Mouse (Mus musculus): ENCODE data around the gene Gm20388. TPM values are rescaled to one million over a fixed set of nuclear protein-coding genes. Genes with fewer than 3 reads are reported as not detected.

The Gm20388 gene
- total RNA-seq, 2 experiments from 2014 or later, result 8.8 TPM

DNA sequence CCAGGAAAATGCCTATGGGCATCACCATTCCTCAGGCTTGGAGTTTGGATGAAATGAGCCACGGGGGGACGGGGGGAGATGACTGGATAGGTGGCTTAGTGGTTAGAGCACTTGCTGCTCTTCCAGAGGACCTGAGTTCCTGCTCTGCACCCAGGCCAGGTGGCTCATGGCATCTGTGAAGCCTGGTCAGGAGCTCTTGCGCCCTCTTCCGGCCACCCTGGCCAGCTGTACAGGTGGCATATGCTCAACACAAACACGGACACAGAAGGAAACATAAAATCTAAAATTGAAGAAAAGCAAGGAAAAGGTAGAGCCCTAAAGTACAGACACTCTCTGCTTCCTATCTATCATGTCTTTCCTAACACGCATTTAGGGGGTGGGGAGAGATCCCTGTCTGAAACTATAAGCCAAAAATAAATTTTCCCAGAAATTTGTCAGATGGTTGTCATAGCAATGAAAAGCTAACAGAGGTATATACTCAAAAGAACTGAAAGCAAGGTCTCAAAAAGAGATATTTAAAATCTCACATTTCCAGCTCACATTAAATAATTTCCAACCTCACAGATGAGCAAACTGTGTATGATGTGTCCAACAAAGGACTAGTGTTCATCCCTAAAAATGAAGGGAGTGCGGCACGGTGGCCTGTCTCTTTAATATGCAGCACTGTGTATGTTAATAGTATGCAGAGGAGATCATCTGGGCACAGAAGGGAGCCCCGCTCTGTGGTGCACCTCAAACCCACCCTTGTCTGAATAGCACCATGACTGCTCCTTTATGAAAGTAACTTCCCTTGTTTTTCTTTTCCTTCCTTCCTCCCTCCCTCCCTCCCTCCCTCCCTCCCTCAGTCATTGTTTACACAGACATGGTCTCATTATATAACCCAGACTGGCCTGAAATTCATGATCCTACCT lies 3032.4 kb downstream of the Gm20388 start:
- no peak for DNase-seq (ENCODE audit: extremely low spot score in 1 of 2, low spot score in 1 of 2)

DNA sequence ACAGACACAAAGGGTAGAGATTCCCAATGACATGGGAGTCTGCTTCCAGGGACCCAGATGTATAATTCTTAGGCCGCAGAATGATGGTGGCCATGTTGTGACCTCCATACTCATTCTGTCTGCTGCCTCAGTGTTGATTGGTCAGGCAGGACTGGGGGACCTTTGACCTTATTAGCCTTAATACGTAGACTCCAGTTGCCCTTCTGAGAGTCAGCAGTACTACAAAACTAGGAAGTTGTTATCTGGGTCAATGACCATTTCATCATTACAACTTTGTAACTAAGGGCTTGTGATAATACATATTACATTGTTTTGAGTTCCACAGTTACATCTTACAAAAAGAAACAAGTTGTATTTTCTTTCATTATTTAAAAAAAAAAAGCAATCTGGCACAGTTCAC lies 3035.1 kb downstream of the Gm20388 start:
- no peak for DNase-seq (ENCODE audit: extremely low spot score in 1 of 2, low spot score in 1 of 2)

DNA sequence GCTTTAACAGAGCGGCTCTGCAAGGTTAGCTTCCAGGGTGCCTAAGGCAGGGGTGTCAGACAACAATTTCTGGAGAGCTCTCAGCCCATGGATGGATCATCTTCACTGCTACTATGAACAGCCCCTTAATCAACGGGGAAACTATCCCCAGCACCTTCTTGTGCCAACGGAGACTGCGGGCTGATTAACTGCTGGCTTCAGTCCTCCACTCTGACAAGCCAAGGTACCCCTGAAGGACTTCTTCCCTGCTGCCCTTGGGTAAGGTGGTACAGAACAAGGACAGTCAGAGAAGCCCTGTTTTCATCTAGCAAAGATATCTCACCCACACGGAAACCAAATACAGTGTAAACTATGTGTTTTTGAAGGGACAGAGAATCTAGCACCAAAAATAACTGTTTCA lies 3039.1 kb downstream of the Gm20388 start:
- DNase-seq (ENCODE audit: extremely low spot score in 1 of 2, low spot score in 1 of 2), result no peak

DNA sequence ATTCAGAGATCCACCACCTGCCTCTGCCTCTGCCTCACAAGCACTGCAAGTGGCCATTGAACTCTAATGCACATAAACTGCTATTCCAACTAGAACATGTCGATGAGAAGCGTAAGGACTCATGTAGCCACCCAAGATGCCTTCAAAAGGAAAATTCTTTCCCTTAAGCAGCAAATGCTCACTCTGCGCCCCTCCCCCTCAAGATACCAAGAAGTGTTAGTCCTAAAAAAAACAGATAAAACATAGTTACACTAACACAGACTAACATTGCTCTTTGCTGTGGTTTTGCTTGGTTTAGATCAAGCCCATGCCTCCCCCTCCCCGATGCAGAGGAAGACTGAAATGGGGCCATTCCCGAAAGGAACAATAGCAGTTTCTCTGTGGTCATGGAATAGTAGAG lies 3040.8 kb downstream of the Gm20388 start:
- no peak for DNase-seq (ENCODE audit: extremely low spot score in 1 of 2, low spot score in 1 of 2)

DNA sequence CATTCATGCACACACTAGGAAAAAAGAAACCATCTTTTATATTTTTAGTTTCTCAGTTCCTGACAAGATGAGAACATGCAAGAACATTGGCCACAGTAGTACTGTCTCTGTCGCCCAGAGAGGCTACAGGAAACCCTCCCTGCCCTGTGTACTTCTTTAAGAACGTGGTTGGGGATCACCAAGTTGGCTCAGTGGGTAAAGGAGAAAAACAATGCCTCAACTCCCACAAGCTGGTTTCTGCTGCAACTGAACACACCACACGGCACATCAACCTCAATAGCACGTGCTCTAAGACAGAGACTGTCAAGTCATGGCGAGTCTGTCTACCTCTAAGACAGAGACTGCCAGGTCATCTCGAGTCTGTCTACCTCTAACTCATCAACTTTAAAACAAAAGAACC lies 3042.4 kb downstream of the Gm20388 start:
- DNase-seq (ENCODE audit: extremely low spot score in 1 of 2, low spot score in 1 of 2), result no peak

DNA sequence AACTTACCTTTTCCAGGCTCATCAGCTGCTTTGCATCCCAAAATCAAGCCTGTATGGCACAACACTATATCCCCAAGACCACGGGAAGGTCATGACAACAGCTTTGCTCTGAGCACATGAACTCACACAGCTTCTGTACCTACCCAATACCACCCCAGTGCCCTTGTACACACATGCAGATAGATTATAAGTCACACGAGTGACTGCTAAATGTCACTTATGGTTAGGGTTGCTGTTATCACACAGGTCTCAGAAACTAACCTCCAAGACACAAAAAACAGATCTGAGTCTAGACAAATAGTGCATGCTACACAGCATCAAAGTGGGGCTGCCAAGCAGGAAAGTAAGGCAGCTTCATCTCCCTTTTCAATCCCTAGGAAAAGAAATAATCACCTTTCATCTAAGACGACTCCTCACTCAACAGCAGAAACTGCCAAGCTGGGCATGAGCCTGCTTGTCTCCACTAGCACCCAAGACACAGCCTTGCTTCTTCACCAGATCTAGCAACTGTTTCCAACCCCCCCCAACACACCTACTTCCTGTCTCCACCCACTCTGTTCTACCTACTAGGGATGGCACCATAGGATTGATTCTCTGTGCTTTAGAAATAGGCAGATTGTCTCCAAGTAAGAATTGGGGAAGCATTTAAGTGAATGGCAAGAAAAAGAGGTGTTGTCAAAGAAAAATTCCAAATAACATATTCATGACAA lies 3043.6 kb downstream of the Gm20388 start:
- no peak for DNase-seq (ENCODE audit: extremely low spot score in 1 of 2, low spot score in 1 of 2)

DNA sequence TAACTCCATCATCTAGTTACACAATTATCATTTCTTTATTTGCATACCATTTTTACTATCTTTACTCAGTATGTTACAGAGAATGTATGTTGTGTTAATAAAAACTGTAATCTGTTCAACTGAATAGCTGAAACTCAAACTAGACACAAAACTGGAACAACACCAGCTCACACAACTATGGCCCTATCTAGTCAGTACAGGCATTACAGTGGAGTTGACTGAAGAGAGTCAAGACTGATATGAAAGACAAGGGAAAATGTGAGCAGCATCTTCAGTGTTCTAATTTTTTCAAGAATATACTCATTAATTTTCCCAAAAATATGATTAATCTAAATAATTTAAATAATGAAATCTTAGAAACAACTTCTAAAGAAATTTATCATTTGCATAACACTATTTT lies 3044.6 kb downstream of the Gm20388 start:
- DNase-seq (ENCODE audit: extremely low spot score in 1 of 2, low spot score in 1 of 2), result no peak

DNA sequence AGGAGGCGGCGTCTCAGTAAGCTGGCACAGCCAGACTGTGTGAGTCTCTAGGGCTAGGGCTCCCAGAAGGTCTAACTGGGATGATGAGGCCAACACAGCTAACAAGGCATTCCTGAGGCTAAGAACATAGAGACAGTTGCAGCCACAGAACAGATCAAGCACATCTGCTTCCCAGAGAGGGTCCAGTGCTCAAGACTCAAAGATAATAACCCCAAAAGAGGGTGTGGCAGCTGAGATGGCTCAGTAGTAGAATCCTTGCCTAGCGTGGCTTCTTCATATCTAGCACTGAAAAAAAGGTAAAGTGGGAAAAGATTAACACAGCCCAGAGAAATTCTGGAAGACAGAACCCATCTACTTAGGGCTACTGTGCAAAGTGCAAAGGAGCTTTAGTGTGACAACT lies 3045.4 kb downstream of the Gm20388 start:
- DNase-seq (ENCODE audit: extremely low spot score in 1 of 2, low spot score in 1 of 2), result no peak

DNA sequence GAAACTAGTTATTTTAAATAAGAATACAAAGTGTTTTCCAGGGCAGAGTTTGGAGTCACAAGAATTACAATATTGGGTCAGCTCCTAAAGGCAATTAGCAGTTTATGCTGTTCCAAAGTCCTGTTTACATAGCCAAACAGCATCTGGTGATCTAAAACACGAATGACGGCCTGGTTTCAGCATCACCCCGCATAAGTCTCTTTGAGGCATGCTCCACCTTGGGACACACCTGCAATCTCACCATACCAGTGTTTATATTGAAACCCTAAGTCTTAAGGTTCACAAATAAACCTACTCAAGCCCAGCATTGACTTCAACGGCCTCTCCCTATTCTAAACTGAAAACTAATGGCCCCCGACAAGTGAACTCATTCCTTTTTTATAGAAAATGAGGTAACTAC lies 3049.7 kb downstream of the Gm20388 start:
- no peak for DNase-seq (ENCODE audit: extremely low spot score in 1 of 2, low spot score in 1 of 2)

DNA sequence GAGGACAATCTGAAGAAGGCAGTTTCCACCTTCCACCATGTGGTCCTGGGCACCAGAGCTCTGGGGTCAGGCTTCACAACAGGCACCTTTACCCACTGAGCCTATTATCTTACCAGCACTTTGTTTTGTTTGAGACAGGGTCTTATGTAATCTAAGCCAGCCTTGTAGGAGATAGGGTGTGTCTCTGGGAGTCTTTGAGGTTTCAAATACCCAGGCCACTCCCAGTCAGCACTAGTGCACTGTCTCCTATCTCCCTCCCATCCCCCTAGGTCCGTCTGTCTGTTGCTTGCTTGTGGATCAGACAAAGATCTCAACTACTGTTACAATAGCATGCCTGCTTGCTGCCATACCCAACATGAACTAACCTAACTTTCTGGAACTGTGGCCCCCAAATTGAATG lies 3050.3 kb downstream of the Gm20388 start:
- DNase-seq (ENCODE audit: extremely low spot score in 1 of 2, low spot score in 1 of 2), result no peak

DNA sequence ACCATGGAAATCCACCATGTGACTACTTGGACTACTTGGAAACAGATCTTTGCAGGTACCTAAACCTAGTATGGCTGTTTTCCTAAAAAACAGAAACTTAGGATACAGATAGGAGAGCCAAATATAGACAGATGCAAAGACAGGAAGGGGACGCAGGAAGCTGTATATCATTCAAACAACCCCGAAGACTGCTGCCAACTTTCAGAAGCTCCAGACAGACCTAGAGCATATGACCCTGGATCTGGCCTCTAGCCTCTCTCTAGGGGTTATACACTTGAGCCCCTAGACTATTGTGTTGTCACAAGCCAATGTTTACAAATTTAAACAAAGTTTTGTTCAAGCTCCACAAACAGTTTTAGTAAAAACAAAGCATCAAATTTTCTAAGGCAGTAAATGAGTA lies 3050.8 kb downstream of the Gm20388 start:
- DNase-seq (ENCODE audit: extremely low spot score in 1 of 2, low spot score in 1 of 2), result no peak

DNA sequence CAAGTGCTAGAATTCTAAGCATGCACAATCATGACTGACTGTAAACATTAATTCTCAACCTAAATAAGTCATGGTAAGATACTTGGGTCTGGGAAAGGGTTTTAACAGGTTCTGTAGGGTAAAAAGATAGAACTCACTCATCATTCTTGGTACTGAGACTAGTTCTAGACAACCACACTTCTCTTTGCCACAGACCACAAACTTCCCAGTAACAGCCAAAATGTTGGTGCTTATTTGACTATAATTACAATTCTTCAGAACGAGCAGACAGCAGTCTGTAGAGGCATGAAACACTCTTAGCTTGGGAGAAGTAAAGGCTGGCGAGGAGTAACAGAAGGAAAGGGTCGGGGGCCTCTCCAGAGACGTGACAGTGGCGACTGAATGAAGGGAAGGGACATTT lies 3051.4 kb downstream of the Gm20388 start:
- no peak for DNase-seq (ENCODE audit: extremely low spot score in 1 of 2, low spot score in 1 of 2)

DNA sequence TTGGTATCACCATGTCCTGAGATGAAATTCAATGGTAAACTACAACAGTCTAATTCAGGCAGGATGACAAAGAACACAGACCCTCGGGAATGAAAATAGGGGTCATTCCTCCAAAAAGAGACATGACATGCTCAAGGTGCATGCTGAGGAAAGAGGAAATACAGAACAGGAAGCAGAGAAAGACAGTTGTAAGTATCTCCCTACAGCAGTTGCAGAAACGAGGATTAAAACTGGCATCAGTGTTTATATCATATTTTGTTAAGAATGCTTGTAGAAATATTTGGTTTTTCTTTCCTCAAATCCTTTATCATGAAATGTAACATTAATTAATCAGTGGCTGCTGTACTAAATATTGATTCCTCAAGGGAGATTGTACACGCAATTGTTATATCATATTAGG lies 3056.0 kb downstream of the Gm20388 start:
- DNase-seq (ENCODE audit: extremely low spot score in 1 of 2, low spot score in 1 of 2), result no peak

DNA sequence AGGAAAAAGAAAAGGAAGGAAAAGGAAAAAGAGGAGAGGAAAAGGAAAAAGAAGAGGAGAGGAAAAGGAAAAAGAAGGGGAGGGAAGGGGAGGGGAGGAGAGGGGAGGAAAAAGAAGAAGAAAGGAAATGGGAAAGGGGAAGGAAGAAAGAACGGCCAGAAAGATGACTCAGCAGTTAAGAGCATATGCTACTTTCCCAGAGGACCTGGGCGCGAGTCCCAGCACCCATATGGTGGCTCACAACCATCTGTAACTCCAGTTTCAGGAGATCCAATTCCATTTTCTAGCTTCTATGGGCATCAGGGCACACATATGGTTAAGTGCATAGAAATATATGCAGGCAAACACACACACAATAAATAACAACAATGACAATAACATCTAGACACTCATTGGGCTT lies 3057.5 kb downstream of the Gm20388 start:
- peak in 1 of 2 experiments; percentile 40 for DNase-seq (ENCODE audit: extremely low spot score in 1 of 2, low spot score in 1 of 2)

DNA sequence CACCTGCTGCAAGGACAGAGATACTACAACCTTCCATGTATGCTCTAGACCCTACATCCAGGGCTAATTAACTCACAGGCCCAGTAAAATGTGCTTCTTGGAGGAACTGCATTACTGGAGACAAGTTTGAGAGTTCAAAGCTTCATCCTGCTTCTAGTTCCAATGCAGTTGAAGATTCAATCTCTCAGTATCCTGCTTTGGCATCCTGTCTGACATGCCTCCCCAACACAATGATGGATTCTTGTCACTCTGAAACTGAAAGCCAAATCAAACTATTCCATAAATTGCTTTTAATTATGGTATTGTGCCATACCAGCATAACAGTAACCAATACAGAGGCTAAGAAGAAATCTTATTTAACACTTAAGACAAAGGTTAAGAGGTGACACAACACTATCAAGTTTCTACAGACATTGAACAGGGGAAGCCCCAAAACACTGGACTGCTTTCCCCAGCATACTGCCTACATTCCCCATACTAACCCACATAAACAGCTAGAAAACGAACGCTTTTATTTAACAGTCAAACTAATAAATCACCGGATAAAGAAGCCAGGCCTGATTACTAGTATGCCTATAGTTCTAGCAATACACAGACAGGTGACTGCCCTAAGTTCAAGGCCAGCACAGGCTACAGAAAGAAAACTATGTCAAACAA lies 3059.5 kb downstream of the Gm20388 start:
- DNase-seq (ENCODE audit: extremely low spot score in 1 of 2, low spot score in 1 of 2), result no peak

DNA sequence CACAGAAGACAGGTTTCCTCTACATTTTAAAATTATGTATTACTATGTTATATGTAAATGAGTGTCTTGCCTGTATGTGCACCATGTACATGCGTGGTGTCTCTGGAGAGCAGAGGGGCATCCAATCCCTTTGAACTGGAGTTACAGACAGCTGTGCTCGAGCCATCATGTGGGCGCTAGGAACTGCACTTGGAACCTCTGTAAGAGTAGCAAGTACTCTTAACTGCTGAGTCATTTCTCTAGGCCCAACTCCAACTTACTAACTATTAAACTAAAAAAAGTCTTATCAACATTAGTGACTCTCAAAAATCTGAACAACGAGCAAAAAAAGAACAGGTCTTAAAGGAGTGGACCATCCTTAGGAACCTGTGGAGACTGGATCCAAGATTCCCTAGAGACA lies 3065.4 kb downstream of the Gm20388 start:
- no peak for DNase-seq (ENCODE audit: extremely low spot score in 1 of 2, low spot score in 1 of 2)

DNA sequence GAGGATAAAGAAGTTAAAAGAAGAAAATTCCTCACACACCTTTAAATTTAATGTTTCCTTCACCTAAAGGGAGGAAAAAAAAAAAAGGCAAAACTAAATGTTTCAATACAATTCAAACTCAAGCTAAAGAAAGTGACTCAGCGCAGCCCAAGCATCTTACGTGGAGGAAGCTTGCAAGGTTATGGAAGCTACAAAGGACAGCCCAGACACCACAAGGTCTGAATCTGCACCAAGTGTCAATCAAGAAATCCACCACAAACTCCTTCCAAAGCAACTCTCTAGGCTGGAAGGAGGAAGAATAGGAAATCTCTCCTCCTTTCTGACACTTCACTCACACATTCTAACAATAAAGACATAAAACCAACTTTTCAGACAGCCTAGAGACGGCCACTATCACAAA lies 3068.8 kb downstream of the Gm20388 start:
- DNase-seq (ENCODE audit: extremely low spot score in 1 of 2, low spot score in 1 of 2), result no peak

DNA sequence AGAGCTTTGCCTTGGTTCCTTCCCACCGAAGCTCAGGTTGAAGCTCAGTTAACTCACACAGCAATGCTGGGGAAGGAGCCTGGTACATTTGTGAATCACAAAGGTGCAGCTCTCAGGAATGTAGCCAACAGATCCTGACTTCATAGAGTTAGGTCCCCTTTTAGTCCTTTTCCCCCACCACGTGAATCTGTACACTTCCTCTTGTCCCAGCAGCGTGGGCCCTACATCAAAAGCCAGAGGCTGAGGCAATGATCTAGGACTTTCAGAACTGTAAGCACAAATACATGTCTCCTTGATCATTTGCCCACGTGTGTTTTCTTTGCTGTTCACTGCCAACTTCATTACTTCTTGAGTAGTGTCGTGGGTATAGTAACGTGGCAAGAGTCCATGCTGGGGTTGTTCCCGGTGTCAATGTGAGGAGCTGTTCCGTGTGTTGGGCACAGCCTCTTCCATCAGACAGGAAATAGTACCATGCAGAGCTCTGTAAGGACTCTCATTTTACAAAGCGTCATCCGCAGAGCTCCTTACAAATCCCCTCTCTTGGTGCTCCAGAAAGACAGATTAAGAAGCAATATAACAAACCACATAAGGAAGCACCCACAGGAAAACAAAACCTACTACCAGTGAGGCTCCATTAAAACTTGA lies 3069.3 kb downstream of the Gm20388 start:
- DNase-seq (ENCODE audit: extremely low spot score in 1 of 2, low spot score in 1 of 2), result no peak

DNA sequence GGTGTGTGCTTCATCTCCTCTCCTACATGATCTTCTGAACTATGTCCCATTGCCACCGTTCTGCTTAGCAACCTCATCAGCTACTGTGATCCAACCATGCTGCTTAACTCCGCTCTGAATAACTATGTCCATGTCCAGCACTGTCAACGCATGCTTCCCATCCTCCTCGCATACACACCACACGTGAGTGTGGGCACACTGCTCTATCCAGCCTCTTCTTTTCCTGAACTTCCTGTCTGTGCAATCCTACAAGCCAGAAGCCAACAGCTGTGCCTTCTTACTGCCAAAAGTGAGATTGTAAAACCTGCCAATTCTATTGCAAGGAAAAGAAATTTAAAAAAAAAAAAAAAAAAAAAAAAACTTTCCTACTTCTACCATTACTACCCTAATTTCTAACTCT lies 3071.0 kb downstream of the Gm20388 start:
- DNase-seq (ENCODE audit: extremely low spot score in 1 of 2, low spot score in 1 of 2), result no peak

DNA sequence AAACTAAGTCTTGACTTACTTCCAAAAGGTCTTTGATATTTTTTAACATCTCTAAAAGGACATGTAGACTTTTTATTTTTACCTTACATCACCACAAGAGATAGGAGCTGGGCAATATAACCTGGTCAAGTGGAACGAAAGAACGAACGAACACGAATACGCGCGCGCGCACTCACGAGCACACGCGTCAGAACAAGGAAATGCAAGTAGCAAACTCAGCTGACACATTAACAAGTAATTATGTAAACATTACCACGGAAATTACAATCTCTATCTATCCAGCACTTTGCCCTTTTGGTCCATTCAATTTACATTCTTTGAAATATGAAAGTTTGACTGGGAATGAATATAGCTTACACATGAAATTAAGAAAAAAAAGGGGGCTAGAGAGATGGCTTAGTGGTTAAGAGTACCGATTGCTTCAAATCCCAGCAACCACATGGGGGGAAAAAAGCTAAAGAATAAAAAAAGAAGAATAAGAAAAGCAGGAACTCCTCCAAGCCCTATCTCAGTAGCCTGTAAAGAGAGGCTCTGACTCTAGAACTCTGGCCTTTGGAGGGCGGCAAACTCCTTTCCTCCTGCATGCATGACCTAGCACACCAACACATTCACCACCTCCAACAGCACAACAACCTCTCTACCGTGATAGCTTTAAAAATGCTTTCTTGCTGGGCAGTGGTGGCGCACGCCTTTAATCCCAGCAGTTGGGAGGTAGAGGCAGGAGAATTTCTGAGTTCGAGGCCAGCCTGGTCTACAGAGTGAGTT lies 3072.7 kb downstream of the Gm20388 start:
- no peak for DNase-seq (ENCODE audit: extremely low spot score in 1 of 2, low spot score in 1 of 2)
